Mouse (Mus musculus) stomach, postnatal 0 days (tissue): ENCODE data around the gene Cdk19.

ENCODE experiments used
- CTCF ChIP-seq: IDR thresholded peaks from 2 replicates; pipeline ENCODE4 v1.5.1; 2016; ENCODE audit warnings: antibody characterized with exemption, low read depth, mild to moderate bottlenecking, moderate library complexity
- EP300 ChIP-seq: optimal IDR thresholded peaks from 2 replicates; pipeline ENCODE3; 2016; ENCODE audit warnings: antibody characterized with exemption

GRCm38 (mm10) chr10:40437117-40437516, 97.8 kb downstream of the Cdk19 start:
- no peak for TF ChIP-seq EP300
- TF ChIP-seq CTCF = no peak
